Mouse (Mus musculus) lung, embryonic 15.5 days (tissue): ENCODE results near the gene Odf2l. TPM values are rescaled to one million over a fixed set of nuclear protein-coding genes. Genes with fewer than 3 reads are reported as not detected.

Source experiments
- ATAC-seq: fragments of 200-750 bp; cut with Nextera tagmentation; 2 replicates; pipeline ENCODE4 v1.8.0; 2017; ENCODE audit warnings: moderate number of reproducible peaks, borderline replicate concordance; ENCODE audit not compliant: low FRiP score, low TSS enrichment; ENCODE audit errors: extremely low read depth
- H3K27ac ChIP-seq: fragments of 300-500 bp; sonication (generic); 2 replicates; pipeline ENCODE4 v1.5.1; 2015; ENCODE audit warnings: moderate library complexity, mild to moderate bottlenecking, inconsistent platforms
- H3K27me3 ChIP-seq: fragments of 300-500 bp; sonication (generic); 2 replicates; pipeline ENCODE4 v1.6.1; 2015; ENCODE audit warnings: inconsistent platforms
- H3K36me3 ChIP-seq: fragments of 300-500 bp; sonication (generic); 2 replicates; pipeline ENCODE4 v1.6.1; 2015; ENCODE audit warnings: inconsistent platforms
- H3K4me1 ChIP-seq: fragments of 300-500 bp; sonication (generic); 2 replicates; pipeline ENCODE4 v1.6.1; 2015; ENCODE audit warnings: inconsistent platforms
- H3K4me2 ChIP-seq: fragments of 300-500 bp; sonication (generic); 2 replicates; pipeline ENCODE4 v1.6.1; 2015; ENCODE audit warnings: inconsistent platforms, mild to moderate bottlenecking, moderate library complexity
- H3K4me3 ChIP-seq: fragments of 300-500 bp; sonication (generic); 2 replicates; pipeline ENCODE4 v1.5.1; 2015; ENCODE audit warnings: mild to moderate bottlenecking, inconsistent platforms
- H3K9ac ChIP-seq: fragments of 300-500 bp; sonication (generic); 2 replicates; pipeline ENCODE4 v1.6.1; 2015; ENCODE audit warnings: inconsistent platforms
- H3K9me3 ChIP-seq: fragments of 300-500 bp; sonication (generic); 2 replicates; pipeline ENCODE4 v1.6.1; 2016; ENCODE audit warnings: inconsistent platforms
- WGBS: fragments of 180-500 bp; shearing (Covaris S2); methylation state at CpG from one replicate; pipeline ENCODE4 v1.1.7; 2015; 5-methylcytosine and 5-hydroxymethylcytosine counted together
- polyA plus RNA-seq: library from polyadenylated mRNA; unstranded; fragments of >200 nt; fragmentation: Nextera tagmentation; extraction: Ambion mirVana; gene quantifications from 2 replicates; pipeline ENCODE4 v1.2.1, GENCODE M21; 2015

Odf2l gene
- polyA plus RNA-seq, result 15.1 and 16.8 TPM in 2 replicates

DNA sequence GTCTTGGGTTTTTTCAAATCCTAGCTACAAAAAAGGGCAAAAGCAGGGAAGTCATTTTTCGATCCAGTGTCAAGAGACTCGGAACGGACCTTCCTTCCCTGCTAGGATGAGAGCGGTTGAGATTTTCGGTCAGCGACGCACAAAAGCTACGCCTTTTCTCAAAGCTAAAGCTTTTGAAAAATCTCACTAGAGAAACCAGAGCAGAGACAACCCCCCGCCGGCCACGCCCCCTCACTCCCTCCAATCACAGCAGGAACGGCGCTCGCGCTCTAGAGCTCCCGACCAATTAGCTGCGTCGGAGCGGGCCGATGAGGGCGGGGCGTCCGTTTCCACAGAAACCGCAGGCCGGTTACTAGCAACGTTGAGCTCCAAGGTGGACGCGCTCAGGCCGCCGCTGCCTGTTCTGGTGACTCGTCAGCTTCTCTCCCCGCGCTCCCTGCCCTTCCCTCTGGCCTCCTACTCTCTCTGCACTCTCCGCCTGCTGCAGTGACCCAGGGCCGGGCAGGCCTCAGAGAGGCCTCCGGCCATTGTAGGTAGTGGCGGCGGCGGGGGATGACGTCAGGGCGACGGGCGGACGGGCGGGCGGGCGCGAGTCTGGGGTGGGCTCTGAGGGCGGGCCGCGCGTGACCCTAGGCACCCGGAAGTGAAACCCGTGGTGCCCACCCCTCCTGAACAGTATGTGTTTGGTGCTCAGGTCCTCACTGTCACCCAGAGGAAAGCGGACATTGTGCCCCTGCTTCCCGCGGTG lies at the start of gene Odf2l:
TSS of gene Odf2l (plus strand) at position 335 of the 748 bp plus-strand sequence.
- peak; percentile 99 for ATAC-seq

DNA sequence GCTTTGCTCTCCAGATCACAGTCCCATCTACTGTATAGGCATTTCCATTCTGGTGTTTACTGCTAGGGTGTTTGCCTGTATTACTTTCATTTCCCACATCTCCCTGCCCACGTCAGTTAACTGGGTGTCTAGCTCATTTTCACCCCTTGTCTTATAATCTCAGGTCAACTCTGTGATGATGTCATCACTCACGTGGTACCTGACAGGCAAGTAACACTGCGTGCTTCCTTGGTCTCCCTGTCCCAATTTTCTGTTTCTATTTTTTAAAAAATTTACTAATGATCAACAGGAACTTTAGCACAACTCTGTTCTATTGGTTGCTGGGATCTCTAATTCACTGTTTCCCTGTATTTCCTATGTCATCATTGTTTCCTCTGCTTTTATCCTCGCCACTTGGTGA lies 49.4 kb upstream of the Odf2l start:
- H3K9me3 ChIP-seq, result no peaks in the 10 kb centered on the region
- H3K4me3 ChIP-seq, result no peak overlapping the region
- H3K36me3 ChIP-seq, result no peaks in the 10 kb centered on the region
- no peaks in the 10 kb centered on the region for H3K4me1 ChIP-seq
- no peak overlapping the region for H3K9ac ChIP-seq
- no peak overlapping the region for H3K4me2 ChIP-seq
- WGBS, result 71% methylated on average over 4 of the region's 4 CpGs
- no peak for ATAC-seq
- no peaks in the 10 kb centered on the region for H3K27me3 ChIP-seq
- no peak overlapping the region for H3K27ac ChIP-seq

More for the DNA sequence above, at the start of gene Odf2l:
- H3K9me3 ChIP-seq, result no peaks in the 10 kb centered on the region
- H3K36me3 ChIP-seq, result no peaks in the 10 kb centered on the region
- no peaks in the 10 kb centered on the region for H3K27me3 ChIP-seq
- WGBS, result under 1% methylated on average over 55 of the region's 57 CpGs
- peak within 1 kb of the TSS; percentile 91 for H3K4me3 ChIP-seq
- H3K4me2 ChIP-seq, result peak within 1 kb of the TSS; percentile 78
- H3K27ac ChIP-seq, result peak within 1 kb of the TSS; percentile 99
- H3K4me1 ChIP-seq, result peaks cover 8% of the 10 kb centered on the region
- peak within 1 kb of the TSS; percentile 92 for H3K9ac ChIP-seq

DNA sequence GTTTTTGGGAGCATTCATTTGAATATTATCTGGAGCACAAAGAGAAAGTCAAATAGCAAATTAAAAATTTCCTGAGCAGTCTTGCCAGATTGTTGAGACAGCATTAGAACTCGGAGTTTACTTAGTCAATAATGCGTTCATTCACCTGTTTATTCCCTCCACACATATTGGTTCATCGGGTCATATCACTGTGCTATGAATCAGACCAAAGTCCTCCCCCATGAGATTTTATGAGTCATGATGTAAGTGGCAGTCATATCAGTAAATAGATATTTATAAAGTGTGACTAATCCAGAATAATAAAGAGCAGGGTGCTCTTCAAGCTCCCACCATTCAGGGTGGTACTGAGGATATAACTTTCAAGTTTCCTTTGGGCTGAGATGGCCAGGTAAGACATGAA lies 46.0 kb upstream of the Odf2l start:
- H3K4me2 ChIP-seq, result no peak overlapping the region
- no peaks in the 10 kb centered on the region for H3K4me1 ChIP-seq
- no peak overlapping the region for H3K9ac ChIP-seq
- H3K27ac ChIP-seq, result no peak overlapping the region
- no peaks in the 10 kb centered on the region for H3K27me3 ChIP-seq
- H3K36me3 ChIP-seq, result no peaks in the 10 kb centered on the region
- no peak overlapping the region for H3K4me3 ChIP-seq
- ATAC-seq, result no peak
- H3K9me3 ChIP-seq, result no peaks in the 10 kb centered on the region
- WGBS, result 91% methylated on average over 3 of the region's 3 CpGs

DNA sequence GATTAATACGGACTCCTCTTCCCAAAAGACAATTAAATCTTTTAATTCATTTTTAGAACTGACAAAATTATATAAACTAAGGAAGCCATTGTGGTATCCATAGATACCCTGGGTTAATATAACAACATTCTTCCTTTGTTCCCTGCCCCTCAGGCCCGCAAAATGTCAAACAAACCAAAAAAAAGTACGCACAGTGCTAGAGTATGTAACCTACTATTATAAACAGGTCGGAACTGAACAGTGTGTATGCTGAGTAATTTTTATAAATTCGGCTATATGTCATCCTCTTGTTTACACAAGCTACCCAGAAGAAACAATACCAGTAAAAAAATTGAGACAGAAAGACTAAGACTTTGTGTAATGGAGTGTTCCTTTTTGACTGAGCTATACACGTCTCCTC lies 40.0 kb upstream of the Odf2l start:
- Histone ChIP-seq H3K4me3 (no peak overlapping the region), H3K9ac (no peak overlapping the region), H3K27ac (no peak overlapping the region), H3K4me2 (no peak overlapping the region), H3K27me3 (no peaks in the 10 kb centered on the region), H3K36me3 (no peaks in the 10 kb centered on the region), H3K9me3 (no peaks in the 10 kb centered on the region), H3K4me1 (no peaks in the 10 kb centered on the region)
- 32% methylated on average over 6 of the region's 6 CpGs for WGBS
- no peak for ATAC-seq

DNA sequence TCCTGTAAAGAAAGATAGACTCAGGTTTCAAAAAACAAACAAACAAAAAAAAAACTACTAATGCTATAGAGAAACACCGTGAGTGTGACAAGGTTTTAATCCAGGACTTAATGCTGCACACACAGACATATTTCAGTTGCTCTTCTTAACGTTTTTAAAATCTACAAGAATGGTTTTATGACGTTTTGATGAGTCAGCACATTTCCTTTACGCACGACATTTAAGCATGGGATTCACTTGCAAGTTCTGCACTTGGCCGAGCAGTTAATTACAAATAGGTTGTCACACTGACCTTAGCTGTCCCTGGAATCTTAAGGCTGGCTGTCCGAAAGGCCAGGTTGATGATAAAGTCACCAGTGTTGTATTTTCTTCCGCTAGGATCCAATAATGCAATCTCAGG lies 37.5 kb upstream of the Odf2l start:
- no peaks in the 10 kb centered on the region for H3K4me1 ChIP-seq
- H3K9me3 ChIP-seq, result no peaks in the 10 kb centered on the region
- no peak for ATAC-seq
- H3K4me2 ChIP-seq, result no peak overlapping the region
- no peaks in the 10 kb centered on the region for H3K36me3 ChIP-seq
- no peak overlapping the region for H3K9ac ChIP-seq
- H3K27ac ChIP-seq, result no peak overlapping the region
- no peak overlapping the region for H3K4me3 ChIP-seq
- no peaks in the 10 kb centered on the region for H3K27me3 ChIP-seq
- WGBS, result 72% methylated on average over 8 of the region's 8 CpGs

DNA sequence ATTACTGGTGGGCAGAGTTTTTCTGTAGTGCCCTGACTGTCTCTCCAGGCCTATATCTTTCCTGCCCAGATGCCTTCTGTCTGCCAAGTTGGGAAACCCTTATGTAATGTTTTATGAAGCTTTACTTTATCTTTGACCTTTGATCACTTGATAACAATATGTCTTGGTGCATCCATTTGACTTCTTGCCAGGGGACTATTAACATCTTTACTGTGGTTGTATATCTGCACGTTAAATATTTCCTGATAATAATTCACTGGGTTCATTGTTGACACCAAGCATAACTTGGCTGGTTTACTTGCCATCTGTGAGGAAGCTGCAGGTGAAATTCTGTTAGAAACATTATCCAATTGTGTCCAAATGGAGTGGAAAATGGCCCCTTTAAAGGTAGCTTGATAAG lies 35.3 kb upstream of the Odf2l start:
- no peaks in the 10 kb centered on the region for H3K4me1 ChIP-seq
- H3K27ac ChIP-seq, result no peak overlapping the region
- H3K9me3 ChIP-seq, result no peaks in the 10 kb centered on the region
- WGBS, result 47% methylated on average over 1 of the region's 1 CpGs
- ATAC-seq, result no peak
- no peak overlapping the region for H3K4me2 ChIP-seq
- no peaks in the 10 kb centered on the region for H3K27me3 ChIP-seq
- no peak overlapping the region for H3K9ac ChIP-seq
- no peaks in the 10 kb centered on the region for H3K36me3 ChIP-seq
- no peak overlapping the region for H3K4me3 ChIP-seq

DNA sequence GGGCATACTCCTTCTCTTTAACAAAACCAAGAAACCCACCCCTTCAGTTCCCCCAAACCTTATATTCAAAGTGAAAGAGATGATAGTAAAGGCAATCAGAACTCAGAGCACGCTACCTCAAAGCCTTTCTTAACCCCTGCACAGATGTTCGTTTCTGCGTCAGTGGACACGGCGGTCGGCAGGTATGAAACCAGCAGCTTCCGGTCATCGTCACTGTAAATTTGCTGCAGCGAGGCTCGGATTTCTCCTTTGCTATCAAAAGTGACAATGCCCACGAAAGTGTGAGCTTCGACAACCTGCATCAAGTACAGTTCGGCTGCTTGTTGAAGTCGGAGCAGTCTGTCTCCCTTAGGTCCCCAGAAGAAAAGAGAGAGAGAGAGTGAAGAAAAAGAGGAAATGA lies 32.2 kb upstream of the Odf2l start:
- 88% methylated on average over 14 of the region's 14 CpGs for WGBS
- Histone ChIP-seq H3K4me3 (no peak overlapping the region), H3K9me3 (no peaks in the 10 kb centered on the region), H3K9ac (no peak overlapping the region), H3K36me3 (no peaks in the 10 kb centered on the region), H3K27ac (no peak overlapping the region), H3K4me2 (no peak overlapping the region), H3K4me1 (no peaks in the 10 kb centered on the region), H3K27me3 (no peaks in the 10 kb centered on the region)
- no peak for ATAC-seq

DNA sequence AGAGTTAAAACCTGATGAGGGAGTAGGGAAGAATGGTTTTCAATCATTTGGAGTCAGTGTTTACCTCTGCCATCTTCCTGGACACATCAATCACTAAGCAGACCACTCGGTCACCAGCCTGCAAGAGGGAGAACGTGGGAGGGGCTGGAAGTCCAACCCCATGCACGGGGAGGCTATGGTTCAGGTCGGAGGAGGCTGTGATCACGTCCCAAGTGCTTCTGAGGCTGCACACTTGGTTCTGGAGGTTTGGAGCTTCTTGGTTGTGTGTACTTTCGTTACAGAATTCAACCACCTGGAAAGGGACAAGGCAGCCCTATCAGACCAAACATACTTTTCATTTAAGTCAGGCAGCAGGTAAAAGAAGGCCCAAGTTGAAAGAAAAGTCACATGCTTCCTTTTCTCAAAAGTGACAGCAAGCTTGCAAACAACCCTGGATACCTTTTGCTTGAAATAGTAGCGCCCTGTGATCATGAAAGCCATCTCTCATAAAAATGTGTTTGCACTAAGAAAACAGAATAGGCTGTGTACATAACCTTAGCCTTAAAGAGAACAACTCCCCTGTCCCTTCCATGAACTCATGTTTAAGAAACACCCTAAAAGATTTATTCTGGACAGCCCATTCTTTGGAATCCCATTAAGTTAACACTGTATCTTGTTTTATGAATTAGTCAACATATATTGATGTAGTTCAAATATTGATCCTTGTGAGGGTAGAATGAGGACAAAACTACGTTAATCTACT lies 30.4 kb upstream of the Odf2l start:
- H3K9ac ChIP-seq, result no peak overlapping the region
- H3K4me1 ChIP-seq, result no peaks in the 10 kb centered on the region
- no peak overlapping the region for H3K4me2 ChIP-seq
- H3K27ac ChIP-seq, result no peak overlapping the region
- no peaks in the 10 kb centered on the region for H3K27me3 ChIP-seq
- no peaks in the 10 kb centered on the region for H3K36me3 ChIP-seq
- no peaks in the 10 kb centered on the region for H3K9me3 ChIP-seq
- no peak overlapping the region for H3K4me3 ChIP-seq
- 32% methylated on average over 8 of the region's 8 CpGs for WGBS
- no peak for ATAC-seq

DNA sequence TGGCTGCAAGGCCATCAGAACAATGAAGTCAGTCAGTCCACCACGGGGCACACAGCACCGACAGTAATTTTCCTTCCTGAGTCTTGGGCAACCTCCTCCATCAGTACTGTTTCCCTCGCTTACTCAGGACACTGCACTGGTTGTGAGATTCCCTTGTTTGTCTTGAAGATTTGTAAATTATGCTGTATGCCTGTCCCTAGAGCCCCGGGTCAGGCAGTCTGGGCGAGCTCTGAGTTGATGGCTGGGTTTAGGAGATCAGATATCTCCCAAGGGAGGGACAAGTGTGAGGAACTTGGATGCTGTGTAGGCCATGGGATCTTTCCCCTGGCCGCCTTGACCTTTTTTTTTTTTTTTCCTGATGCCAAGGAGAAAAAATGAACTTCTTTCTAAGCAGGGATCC lies 19.1 kb upstream of the Odf2l start, which contains the start of gene Clca2:
TSS of gene Clca2 (minus strand) at position 153 of the 400 bp plus-strand sequence.
- peaks cover 5% of the 10 kb centered on the region; the same call in 1 of the 2 replicates for H3K4me1 ChIP-seq
- no peaks in the 10 kb centered on the region for H3K9me3 ChIP-seq
- H3K27ac ChIP-seq, result peak within 1 kb of the TSS; percentile 10; the same call in 1 of the 2 replicates
- H3K27me3 ChIP-seq, result no peaks in the 10 kb centered on the region
- no peak within 1 kb of the TSS for H3K9ac ChIP-seq
- H3K36me3 ChIP-seq, result no peaks in the 10 kb centered on the region
- H3K4me3 ChIP-seq, result no peak within 1 kb of the TSS
- H3K4me2 ChIP-seq, result no peak within 1 kb of the TSS
- 58% methylated on average over 6 of the region's 6 CpGs for WGBS
- ATAC-seq, result no peak

DNA sequence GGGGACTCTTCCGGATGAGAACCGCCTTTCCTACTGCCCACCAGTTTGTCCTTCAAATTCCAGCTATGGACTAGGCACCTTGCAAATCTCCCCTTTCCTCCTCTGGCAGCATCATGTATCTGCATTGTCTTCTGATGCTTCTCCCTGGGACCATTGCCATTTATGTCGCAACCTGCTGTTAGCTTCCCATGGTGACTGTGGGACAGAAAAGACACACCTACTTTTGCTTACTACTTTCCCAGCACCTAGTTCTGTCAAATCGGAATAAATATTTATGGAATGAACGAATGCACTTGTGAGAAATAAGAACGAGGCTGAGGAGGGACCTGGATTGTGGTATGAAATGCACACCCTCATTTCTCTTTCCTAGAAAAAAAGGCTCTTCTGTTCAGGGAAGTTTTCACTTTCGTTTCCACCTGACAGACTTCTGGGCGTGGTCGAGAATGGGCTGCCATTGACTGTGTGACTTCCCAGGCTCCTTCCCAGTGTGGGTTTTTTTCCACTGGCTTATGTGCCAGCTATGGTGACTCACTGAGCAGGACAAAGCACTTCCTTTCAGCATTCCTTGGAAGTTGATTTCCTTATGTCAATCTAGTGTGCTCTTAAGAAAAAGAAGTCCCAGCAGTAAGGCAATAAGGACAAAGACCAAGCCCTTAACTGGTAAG lies 16.4 kb upstream of the Odf2l start:
- WGBS, result 63% methylated on average over 9 of the region's 9 CpGs
- Histone ChIP-seq H3K27ac (no peak overlapping the region), H3K4me3 (no peak overlapping the region), H3K9ac (no peak overlapping the region), H3K36me3 (no peaks in the 10 kb centered on the region), H3K4me2 (peak overlapping the region; percentile 8; the same call in 1 of the 2 replicates), H3K9me3 (no peaks in the 10 kb centered on the region), H3K4me1 (peaks cover 5% of the 10 kb centered on the region; the same call in 1 of the 2 replicates), H3K27me3 (no peaks in the 10 kb centered on the region)
- 0 out of 2 replicates have a peak, but pooled peaks have one; percentile 35 for ATAC-seq

DNA sequence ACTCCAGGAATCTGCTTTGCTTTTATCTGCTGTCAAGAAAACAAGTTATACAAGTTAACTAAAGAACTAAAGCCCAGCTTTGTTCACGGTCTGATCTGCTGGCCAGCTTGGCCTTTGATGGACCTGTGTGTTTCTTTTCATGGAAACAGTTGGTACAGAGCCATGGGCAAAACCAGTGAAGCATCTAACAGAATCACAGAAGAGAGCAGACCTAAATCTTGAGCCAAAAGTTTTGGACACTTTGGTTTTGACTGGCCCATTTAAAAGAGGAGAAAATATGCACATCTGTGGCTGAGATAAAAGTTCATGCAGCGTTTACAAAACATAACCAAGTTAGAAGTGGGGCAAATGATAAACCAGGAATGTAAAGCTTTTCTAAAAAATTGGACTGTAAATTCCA lies 15.1 kb upstream of the Odf2l start:
- 48% methylated on average over 2 of the region's 2 CpGs for WGBS
- no peak overlapping the region for H3K9ac ChIP-seq
- H3K27me3 ChIP-seq, result no peaks in the 10 kb centered on the region
- no peaks in the 10 kb centered on the region for H3K36me3 ChIP-seq
- H3K4me1 ChIP-seq, result peaks cover 5% of the 10 kb centered on the region; the same call in 1 of the 2 replicates
- H3K4me2 ChIP-seq, result no peak overlapping the region
- ATAC-seq, result no peak
- no peaks in the 10 kb centered on the region for H3K9me3 ChIP-seq
- no peak overlapping the region for H3K4me3 ChIP-seq
- no peak overlapping the region for H3K27ac ChIP-seq

DNA sequence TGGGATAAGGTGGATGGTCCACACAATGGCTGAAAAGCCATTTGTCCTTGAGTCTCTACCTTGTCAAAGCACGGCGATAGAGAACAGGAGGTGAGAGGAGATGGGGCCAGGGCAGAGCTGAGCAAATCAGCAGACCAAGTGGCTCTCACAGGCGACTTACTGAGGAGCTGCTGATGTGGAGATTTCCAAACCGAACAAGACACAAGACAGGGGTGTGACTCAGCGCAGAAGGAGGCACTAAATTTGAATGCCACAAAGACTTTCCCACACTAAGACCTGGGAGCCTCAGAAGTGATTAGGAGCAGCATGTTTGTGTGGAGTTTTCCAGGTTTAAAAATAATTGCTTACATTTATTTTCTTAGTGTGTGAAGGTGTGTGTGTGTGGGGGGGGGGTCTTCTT lies 14.6 kb upstream of the Odf2l start:
- Histone ChIP-seq H3K4me2 (no peak overlapping the region), H3K4me1 (peaks cover 5% of the 10 kb centered on the region; the same call in 1 of the 2 replicates), H3K27me3 (no peaks in the 10 kb centered on the region), H3K9ac (no peak overlapping the region), H3K36me3 (no peaks in the 10 kb centered on the region), H3K9me3 (no peaks in the 10 kb centered on the region), H3K4me3 (no peak overlapping the region), H3K27ac (no peak overlapping the region)
- WGBS, result 32% methylated on average over 5 of the region's 5 CpGs
- ATAC-seq, result no peak
